Mouse (Mus musculus): ENCODE measurements around the gene Actl10.

- TF ChIP-seq CTCF (IDR thresholded peaks at IDR 0.05; ENCODE audit: insufficient read depth, low read depth, low read length) (no peak), POLR2A (IDR thresholded peaks at IDR 0.05; ENCODE audit: insufficient read depth, low read depth, low read length) (no peak)
Observed at GRCm38 (mm10) chr2:154576876-154577743, 25.5 kb downstream of the Actl10 start.

Data from olfactory bulb, adult 2 months (tissue).